Mouse (Mus musculus) liver, adult (tissue): ENCODE results near the gene Spata4.

Source experiments
- GATA4 ChIP-seq: IDR thresholded peaks from 2 replicates; pipeline ENCODE4 v1.6.1; 2014; ENCODE audit warnings: mild to moderate bottlenecking, low read length; ENCODE audit not compliant: insufficient replicate concordance

Spata4 gene

DNA sequence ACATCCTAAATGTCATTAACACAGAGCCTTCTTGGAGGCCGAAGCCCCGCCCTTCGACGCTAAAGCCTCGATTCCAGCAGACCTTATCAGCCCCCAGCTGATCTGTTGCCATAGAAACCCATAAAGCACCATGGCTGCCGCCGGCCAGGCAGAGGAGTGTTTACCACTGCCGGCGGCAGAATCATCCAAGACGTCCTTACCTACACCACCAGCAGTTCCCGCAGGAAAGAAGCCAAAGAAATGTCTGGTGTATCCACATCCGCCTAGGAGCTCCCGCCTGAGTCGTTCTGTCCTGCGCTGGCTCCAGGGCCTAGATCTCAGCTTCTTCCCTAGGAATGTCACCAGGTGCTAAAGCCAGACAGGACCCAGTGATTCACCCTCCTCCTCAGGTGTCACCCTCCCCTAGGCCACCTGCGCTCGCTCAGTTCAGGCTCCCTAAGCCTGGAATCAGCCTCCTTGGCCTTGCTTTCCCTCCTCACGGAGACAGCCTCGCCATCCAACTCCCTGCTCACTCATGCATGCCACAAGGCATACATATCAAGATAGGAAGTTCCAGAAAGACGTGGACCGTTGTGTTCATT is at the start of gene Spata4:
Spata4 (plus strand) TSS at position 111 of the 581 bp plus-strand sequence.
- no peak for TF ChIP-seq GATA4

DNA sequence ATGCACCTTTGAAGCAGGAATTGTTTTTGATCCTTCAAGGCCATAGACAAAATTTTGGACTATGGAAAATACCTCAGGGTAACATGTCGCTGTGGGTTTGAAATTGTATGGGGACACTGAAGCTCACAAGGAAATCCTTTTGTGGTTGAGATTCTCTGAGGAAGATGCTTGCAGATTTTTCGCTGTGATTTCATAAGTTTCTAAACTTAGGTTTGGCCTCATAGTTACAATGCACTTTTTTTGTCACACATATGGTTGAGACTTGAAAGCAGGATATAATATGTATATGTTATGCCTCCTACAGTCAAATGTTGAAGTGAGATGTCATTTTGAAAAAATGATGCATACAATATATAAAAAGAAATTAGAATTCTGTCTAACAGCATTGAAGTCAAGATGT is 45.7 kb upstream of the Spata4 start:
- TF ChIP-seq GATA4: no peak

DNA sequence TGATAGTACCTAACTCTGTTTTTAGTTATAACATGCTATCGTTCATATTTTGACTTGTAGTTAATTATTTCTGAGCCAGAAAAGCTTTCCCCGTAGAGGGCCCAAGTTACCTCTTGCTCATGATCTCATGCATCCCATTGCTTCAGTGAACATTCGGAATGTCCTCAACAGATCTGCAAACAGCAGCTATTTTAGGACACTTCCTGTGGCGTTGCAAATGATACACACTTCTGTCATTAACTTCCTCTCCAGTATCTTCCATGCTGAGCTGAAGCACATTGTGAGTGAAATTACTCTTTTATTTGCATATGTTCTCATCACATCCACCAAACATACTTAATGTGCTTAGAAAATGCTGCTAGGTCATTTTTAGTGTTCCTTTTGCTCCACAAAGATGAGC is 38.4 kb upstream of the Spata4 start:
- TF ChIP-seq GATA4: no peak

DNA sequence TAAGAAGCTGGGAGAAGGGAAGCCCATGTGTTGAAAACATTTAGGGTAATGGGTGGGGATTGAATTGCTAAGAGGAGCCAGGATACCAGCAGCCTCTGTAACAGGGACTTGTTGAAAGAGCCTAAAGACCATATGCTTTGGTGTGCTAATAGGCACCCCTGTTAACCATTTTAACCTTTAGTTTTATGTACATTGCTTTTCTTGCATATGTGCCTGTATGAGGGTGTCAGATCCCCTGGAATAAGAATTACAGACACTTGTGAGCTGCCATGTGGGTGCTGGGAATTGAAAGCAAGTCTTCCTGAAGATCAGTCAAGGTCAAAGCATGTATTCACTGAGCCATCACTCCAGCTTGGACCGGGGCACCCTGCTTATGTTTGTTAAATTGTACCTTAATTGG is 35.4 kb upstream of the Spata4 start:
- no peak for TF ChIP-seq GATA4

DNA sequence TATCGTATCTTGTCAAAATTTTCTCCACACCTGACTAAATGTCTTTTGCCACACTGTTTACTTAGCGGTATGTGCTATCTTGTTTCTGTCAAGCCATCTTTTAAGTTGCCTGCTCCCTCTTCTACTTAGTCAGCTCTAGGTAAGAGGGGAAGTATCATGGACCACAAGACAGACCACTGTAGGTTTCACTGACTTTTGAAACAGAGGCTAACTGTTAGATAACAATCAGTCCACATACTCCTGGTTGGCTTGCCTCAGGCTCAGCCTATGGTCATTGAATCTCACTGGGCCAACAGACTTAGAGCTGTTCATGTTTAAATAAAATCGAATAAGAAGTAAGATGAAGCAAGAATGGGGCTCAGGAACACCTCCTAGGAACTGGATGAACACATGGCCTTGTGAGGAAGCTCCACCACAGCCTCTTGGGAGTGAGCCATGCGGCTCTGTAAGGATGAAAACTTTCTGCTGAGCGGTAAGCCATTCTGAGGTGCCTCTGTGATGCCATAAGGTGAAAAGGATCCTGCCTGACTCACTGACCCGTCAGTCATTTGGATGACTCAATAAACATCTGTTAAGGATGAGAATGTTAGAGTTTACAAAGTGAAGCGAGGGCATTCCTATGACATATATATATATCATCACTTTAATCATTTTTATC is 34.8 kb upstream of the Spata4 start:
- TF ChIP-seq GATA4: no peak

DNA sequence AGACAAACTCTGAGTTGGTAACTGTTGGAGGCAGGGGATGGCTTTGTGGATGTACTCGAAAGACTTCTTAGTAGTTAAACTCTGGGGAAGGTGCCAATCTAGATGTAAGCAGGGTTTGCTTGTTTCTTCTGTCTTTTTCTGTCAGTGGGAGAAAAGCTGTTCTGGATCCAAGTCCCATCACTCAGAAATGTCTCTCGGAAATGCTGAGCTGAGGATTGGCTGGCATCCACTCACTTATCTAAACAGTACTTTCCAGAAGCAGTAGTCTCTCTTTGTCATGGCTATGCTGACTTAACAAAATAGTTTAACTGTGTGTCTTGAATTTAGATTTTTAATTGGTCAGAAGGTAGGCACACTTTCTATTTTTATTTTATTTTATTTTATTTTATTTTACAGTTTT is 33.4 kb upstream of the Spata4 start:
- TF ChIP-seq GATA4: no peak

DNA sequence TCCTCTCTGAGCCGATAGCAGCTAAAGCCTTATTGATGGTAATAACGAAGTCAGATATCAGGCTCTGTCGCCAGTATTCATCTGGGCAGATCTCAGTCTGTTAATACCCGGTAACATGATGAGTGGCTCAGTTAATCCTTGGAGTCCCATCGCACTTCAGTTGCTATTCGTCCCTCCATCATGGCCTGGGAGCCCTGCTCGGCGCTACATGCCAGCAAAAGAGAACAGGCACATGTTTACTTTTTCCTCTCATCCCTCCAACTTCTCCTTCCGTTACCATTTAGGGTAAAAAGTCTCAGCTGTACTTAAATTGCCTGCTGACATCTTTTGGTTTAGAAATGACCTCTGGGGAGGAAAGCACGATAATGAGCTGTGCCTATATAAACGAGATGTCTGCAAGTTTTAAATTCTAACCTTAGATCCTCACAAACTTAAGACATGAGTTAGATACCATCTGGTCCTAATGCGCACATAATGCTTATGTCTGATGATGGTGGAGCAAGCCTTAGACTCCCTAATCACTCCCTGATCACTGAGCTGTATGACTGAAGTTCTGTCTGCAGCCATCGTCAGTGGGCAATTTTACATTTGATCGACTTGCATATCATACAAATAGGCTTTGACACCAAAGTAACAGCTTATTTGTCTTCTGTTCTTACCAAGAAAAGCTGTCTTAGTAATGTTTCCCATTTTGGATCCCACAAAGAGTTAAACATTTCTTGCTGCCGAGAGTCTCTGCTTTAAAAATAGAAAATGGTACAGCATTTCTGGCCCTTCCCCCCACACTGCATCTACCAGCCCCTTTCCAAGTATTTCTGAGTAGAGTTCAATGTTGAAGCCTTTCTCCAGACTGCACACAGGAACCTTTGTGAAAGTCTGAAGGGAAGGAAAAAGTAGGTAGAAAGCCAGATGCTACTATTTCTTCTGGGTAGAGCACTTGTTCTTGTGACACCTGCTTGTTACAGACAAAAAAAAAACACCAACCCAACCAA is 29.7 kb upstream of the Spata4 start:
- TF ChIP-seq GATA4: no peak

DNA sequence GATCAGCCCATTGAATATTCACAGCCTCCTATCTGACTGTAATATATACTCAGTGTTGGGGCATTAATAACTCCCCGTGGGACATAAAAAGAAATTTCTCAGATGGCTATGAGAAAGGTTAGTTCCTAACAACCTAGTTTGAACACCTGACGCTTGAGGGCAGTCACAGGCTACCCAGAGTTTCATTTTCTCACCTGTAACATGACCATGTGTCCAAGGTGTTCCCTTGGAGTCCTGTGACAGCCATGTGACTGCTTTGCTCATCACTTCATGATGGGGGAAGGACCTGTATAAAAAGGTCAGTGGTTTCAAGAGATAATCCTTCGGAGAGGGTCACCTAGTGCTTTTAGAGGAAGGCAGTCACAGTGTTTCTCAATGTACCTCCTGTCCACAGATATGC is 19.1 kb upstream of the Spata4 start:
- TF ChIP-seq GATA4: no peak

DNA sequence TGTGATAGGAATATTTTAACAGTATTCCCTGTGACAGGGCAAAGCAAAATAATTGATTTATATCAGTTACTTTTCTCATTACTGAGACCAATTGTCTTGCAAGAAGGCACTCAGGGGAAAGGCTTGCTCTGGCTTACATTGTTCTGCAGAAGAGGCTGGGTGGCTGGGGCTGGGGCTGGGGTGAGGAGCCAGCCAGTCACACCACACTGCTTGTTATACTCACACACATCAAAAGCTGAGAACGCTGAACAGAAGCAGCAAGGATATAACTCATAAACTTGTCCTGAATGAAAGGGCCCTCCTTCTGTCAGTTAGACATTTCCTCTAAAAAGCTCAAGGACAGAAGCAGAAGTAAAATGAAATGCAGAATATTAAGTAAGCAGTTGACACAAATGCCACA is 17.7 kb upstream of the Spata4 start:
- TF ChIP-seq GATA4: no peak

DNA sequence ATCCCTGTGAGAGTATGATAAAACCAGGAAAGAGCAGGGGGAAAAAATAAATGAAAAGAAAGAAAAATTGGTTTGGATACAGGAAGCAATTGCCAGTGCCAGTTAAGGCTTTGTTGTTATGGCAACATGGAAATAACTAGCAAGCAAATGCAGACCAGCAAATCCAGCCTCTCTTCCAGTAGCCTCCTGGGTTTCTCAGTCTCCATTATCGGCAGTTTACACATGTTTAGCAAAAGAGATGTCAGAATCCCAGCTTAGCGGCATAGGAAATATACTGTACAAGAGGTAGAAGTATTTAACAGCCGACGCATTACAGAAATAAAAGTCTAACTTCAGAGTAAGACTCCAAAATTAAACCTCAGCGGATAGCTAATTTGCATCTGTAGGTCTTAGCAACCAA is 5.9 kb upstream of the Spata4 start:
- TF ChIP-seq GATA4: no peak

DNA sequence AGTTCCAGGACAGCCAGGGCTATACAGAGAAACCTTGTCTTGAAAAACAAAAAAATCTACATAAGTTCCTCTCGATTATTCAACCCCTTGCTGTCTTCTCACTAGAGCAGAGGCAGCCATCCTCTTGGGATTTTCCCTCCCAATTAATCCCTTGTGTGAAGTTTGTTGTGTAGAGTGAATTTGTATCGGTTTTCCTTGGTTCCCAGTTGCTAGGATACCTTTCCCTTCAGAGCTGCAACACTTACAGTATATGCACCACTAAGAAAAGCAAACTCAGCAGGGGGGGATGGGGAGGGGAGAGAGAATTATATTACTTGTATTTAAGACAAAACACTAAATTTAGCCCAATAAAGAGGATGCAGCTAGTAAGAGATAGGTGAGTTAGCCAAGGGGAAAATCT is 4.5 kb upstream of the Spata4 start:
- TF ChIP-seq GATA4: no peak

DNA sequence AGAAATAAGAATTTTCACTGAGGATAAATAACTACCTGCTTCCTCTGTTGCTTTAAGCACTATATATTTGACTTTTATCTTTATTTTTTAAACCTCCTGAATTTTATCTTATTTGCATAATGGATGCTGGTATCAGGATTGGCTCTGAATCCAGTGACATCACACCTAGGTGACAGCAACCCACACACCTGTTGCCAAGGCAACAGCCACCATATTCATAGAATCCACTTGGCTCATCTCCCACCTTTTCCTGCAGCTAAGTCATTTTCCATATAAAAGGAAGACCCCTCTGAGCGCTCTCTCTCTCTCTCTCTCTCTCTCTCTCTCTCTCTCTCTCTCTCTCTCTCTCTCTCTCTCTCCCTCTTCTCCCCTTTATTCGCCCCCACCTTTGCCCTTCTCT is 3.6 kb upstream of the Spata4 start:
- no peak for TF ChIP-seq GATA4

DNA sequence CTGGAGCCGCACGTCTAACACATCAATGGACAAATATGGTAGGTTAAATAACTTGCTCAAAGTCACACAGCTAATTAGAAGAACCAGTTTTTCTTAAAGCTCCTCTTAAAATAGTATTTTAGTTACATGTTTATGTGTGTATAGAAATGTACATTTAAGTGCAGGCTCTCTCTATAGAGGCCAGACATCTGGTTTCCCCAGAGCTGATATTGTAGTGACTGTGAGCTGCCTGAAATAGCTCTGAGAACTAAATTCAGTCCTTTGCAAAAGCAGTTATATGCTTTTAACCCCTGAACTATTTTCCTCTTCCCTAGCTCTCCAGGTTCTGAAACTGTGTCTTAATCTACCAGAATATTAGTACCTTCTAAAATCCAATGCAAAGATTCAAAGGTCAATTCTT is 3.2 kb upstream of the Spata4 start:
- TF ChIP-seq GATA4: no peak

DNA sequence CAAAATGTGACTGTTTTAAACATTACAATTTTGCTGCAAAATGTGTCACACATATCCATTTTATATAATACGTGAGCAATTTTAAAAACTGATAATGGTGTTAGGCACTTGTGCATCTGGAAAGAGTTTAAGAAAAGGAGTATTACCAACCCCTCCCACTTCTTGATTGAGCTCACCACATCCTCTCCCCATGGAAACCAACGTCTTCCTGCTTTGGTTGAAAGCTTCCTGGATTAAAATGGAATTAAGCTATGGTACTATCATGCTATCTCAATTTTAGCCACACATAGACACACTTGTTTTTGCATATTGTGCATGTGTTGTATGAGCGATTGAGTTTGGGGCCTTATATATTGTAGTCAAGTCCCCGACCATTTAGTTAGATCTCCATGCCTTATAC is 2.9 kb downstream of the Spata4 start:
- no peak for TF ChIP-seq GATA4

DNA sequence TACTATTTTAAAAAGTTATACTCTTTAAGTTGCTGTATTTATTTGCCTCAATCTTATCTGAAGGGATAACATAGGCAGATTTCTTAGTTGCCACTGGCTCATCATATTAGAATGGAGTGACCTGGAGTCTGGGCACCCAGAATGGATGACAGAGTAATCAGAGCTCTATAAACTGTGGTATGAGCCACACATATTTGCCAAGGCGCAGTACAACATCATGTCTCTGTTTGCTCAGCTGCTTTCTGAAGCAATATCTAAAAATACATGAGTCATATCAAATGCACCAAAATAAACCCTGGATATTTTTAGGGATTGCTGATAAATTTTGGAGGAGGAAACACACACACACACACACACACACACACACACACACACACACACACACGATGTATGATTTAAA is 8.8 kb downstream of the Spata4 start:
- no peak for TF ChIP-seq GATA4

DNA sequence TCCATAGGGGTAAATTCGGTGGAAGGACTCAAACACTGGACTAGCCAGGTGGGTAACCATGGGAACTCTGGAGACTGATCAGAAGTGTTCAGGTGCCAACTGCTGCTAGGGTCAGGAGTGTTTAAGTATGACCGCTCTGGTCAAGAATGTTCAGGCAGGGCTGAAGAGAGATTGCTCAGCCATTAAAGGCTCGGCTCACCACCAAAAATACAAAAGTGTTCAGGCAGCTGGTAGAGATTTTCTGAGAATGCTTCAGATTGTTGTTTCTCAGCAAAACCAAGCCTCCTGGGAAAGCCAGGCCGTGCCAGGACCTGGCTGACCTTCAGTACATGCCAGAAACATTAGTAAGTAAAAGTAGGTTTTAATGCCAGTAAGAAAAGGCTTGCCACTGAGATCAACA is 9.7 kb downstream of the Spata4 start:
- TF ChIP-seq GATA4: no peak
